Mouse (Mus musculus): ENCODE results near the gene Tmem223.
A peak's percentile ranks its signal among the peaks of the same experiment; 100 is the strongest.

GRCm38 (mm10) chr19:8770567-8771270 lies at the start of gene Tmem223:
- TF ChIP-seq CTCF (IDR thresholded peaks at IDR 0.05; ENCODE audit: low read depth) (no peak), EP300 (IDR thresholded peaks at IDR 0.05; ENCODE audit: low read depth) (peak; percentile 69)
